Mouse (Mus musculus): Measurements from ENCODE around the gene Gm21921. TPM values are rescaled to one million over a fixed set of nuclear protein-coding genes. Genes with fewer than 3 reads are reported as not detected.

Gm21921 gene
- not detected for polyA plus RNA-seq (2017; shearing (Covaris generic))

DNA sequence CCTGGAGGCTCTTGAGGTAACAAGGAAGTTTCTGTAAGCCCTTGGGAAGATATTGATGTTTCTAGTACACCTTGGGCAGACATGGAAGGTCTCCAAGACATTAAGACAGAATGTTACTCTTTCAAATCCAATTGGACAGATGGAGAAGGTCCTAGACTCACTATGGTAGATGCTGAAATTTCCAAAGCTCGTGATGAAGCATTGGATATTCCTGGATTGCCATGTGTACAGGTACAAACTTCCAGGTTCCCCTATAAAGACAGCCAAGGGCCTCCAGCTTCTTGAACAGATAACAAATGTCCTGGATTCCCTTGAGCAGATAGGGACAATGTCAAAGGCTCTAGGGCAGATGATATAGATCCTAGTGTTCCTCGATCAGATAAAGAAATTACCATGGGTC lies at the start of gene Gm21921:
Gm21921 (minus strand) TSS at position 101 of the 400 bp plus-strand sequence.

